Mouse (Mus musculus) thymus, postnatal 10 days (tissue): ENCODE results near the gene D11Wsu47e.

Experiments
- DNase-seq, 2 experiments: peaks; one replicate each; pipeline ENCODE4 v3.0.0; 2021; ENCODE audit warnings: low spot score in 2 of 2

Gene D11Wsu47e

GRCm38 (mm10) chr11:113736848-113737552 is 52.8 kb downstream of the D11Wsu47e start:
- DNase-seq, result no peak

DNA sequence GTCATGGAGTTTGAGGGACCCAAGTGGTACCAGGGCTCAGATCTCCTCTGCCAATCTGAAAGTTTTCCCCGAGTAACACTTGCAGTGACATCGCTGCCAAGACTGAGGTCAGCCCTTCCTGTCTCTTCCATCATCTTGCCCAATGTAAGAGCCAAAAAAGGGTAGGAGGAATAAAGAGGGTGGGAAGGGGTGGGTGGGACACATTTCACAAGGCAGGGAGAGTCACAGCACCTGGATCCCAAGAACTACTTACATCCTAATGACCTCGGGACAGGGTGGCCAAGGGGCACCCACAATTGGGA is 53.3 kb downstream of the D11Wsu47e start:
- DNase-seq, result no peak

GRCm38 (mm10) chr11:113737912-113738311 is 53.7 kb downstream of the D11Wsu47e start:
- DNase-seq, result no peak

GRCm38 (mm10) chr11:113739213-113739612 is 55.0 kb downstream of the D11Wsu47e start:
- DNase-seq, result no peak

- DNase-seq, result no peak
These were observed 55.9 kb downstream of the D11Wsu47e start for GRCm38 (mm10) chr11:113740100-113740499.

GRCm38 (mm10) chr11:113742998-113743397 is 58.8 kb downstream of the D11Wsu47e start:
- DNase-seq, result no peak
